Mouse (Mus musculus) liver, embryonic 15.5 days (tissue): ENCODE measurements at regions not wholly inside any gene's neighbourhood (a gene's known extent, or its start where the extent isn't known, plus 50 kb on each side); places are given as distances from the start of the nearest gene placed in this dataset.

Source experiments
- ATAC-seq: fragments of 200-750 bp; cut with Nextera tagmentation; 2 replicates; pipeline ENCODE4 v1.8.0; 2017; ENCODE audit warnings: moderate number of reproducible peaks, mild to moderate bottlenecking, moderate library complexity; ENCODE audit not compliant: insufficient read depth
- H3K27ac ChIP-seq: fragments of 300-500 bp; sonication (generic); replicated peaks from 2 replicates; pipeline ENCODE4 v1.5.1; 2015; ENCODE audit warnings: mild to moderate bottlenecking, inconsistent platforms
- H3K27me3 ChIP-seq: fragments of 300-500 bp; sonication (generic); 2 replicates; pipeline ENCODE4 v1.6.1; 2015; ENCODE audit warnings: mild to moderate bottlenecking, inconsistent platforms
- H3K36me3 ChIP-seq: fragments of 300-500 bp; sonication (generic); replicated peaks from 2 replicates; pipeline ENCODE4 v1.6.1; 2015; ENCODE audit warnings: moderate library complexity, mild to moderate bottlenecking, inconsistent platforms
- H3K4me1 ChIP-seq: fragments of 300-500 bp; sonication (generic); replicated peaks from 2 replicates; pipeline ENCODE4 v1.6.1; 2015; ENCODE audit warnings: inconsistent platforms
- H3K4me2 ChIP-seq: fragments of 300-500 bp; sonication (generic); 2 replicates; pipeline ENCODE4 v1.6.1; 2015; ENCODE audit warnings: moderate library complexity, mild to moderate bottlenecking, inconsistent platforms
- H3K4me3 ChIP-seq: fragments of 300-500 bp; sonication (generic); replicated peaks from 2 replicates; pipeline ENCODE4 v1.5.1; 2015; ENCODE audit warnings: mild to moderate bottlenecking, inconsistent platforms
- H3K9ac ChIP-seq: fragments of 300-500 bp; sonication (generic); 2 replicates; pipeline ENCODE4 v1.6.1; 2015; ENCODE audit warnings: moderate library complexity, mild to moderate bottlenecking, inconsistent platforms
- H3K9me3 ChIP-seq: fragments of 300-500 bp; sonication (generic); replicated peaks from 2 replicates; pipeline ENCODE4 v1.6.1; 2016; ENCODE audit warnings: inconsistent platforms
- WGBS: fragments of 180-500 bp; shearing (Covaris S2); methylation state at CpG from one replicate; pipeline ENCODE4 v1.1.7; 2015; ENCODE audit warnings: mixed read lengths; ENCODE audit not compliant: insufficient replicate concordance; 5-methylcytosine and 5-hydroxymethylcytosine counted together

- no peak for ATAC-seq
- no peaks in the 10 kb centered on the region for H3K36me3 ChIP-seq
- no peak overlapping the region for H3K4me2 ChIP-seq
- H3K9ac ChIP-seq, result no peak overlapping the region
- H3K4me3 ChIP-seq, result no peak overlapping the region
- H3K27me3 ChIP-seq, result no peaks in the 10 kb centered on the region
- 44% methylated on average over 11 of the region's 11 CpGs for WGBS
- no peaks in the 10 kb centered on the region for H3K9me3 ChIP-seq
- H3K4me1 ChIP-seq, result no peaks in the 10 kb centered on the region
- no peak overlapping the region for H3K27ac ChIP-seq
Measured at GRCm38 (mm10) chr1:169051085-169051862, 480.0 kb downstream of the Nuf2 start.

GRCm38 (mm10) chr1:169049846-169050245, 481.4 kb downstream of the Nuf2 start:
- H3K27ac ChIP-seq, result no peak overlapping the region
- H3K4me3 ChIP-seq, result no peak overlapping the region
- no peaks in the 10 kb centered on the region for H3K4me1 ChIP-seq
- no peaks in the 10 kb centered on the region for H3K27me3 ChIP-seq
- no peaks in the 10 kb centered on the region for H3K9me3 ChIP-seq
- 75% methylated on average over 2 of the region's 2 CpGs for WGBS
- H3K4me2 ChIP-seq, result no peak overlapping the region
- H3K36me3 ChIP-seq, result no peaks in the 10 kb centered on the region
- no peak overlapping the region for H3K9ac ChIP-seq
- no peak for ATAC-seq

GRCm38 (mm10) chr1:169046791-169047525, 484.3 kb downstream of the Nuf2 start:
- Histone ChIP-seq H3K4me2 (no peak overlapping the region), H3K4me3 (no peak overlapping the region), H3K4me1 (no peaks in the 10 kb centered on the region), H3K27ac (no peak overlapping the region), H3K36me3 (no peaks in the 10 kb centered on the region), H3K9me3 (no peaks in the 10 kb centered on the region), H3K9ac (no peak overlapping the region), H3K27me3 (no peaks in the 10 kb centered on the region)
- ATAC-seq, result no peak
- WGBS, result 51% methylated on average over 4 of the region's 4 CpGs

- no peak overlapping the region for H3K4me3 ChIP-seq
- no peak for ATAC-seq
- no peak overlapping the region for H3K4me2 ChIP-seq
- H3K36me3 ChIP-seq, result no peaks in the 10 kb centered on the region
- H3K4me1 ChIP-seq, result no peaks in the 10 kb centered on the region
- H3K27me3 ChIP-seq, result no peaks in the 10 kb centered on the region
- H3K9me3 ChIP-seq, result no peaks in the 10 kb centered on the region
- no peak overlapping the region for H3K27ac ChIP-seq
- 29% methylated on average over 1 of the region's 1 CpGs for WGBS
- no peak overlapping the region for H3K9ac ChIP-seq
Measured at GRCm38 (mm10) chr1:169033517-169033916, 497.7 kb downstream of the Nuf2 start.

GRCm38 (mm10) chr1:169031849-169032542, 499.3 kb downstream of the Nuf2 start:
- 50% methylated on average over 8 of the region's 8 CpGs for WGBS
- Histone ChIP-seq H3K4me3 (no peak overlapping the region), H3K27ac (no peak overlapping the region), H3K4me2 (no peak overlapping the region), H3K27me3 (no peaks in the 10 kb centered on the region), H3K4me1 (no peaks in the 10 kb centered on the region), H3K9ac (no peak overlapping the region), H3K9me3 (no peaks in the 10 kb centered on the region), H3K36me3 (no peaks in the 10 kb centered on the region)
- ATAC-seq, result no peak

- no peaks in the 10 kb centered on the region for H3K27me3 ChIP-seq
- WGBS, result 64% methylated on average over 6 of the region's 6 CpGs
- H3K4me2 ChIP-seq, result no peak overlapping the region
- no peaks in the 10 kb centered on the region for H3K36me3 ChIP-seq
- ATAC-seq, result no peak
- no peaks in the 10 kb centered on the region for H3K4me1 ChIP-seq
- H3K27ac ChIP-seq, result no peak overlapping the region
- H3K9ac ChIP-seq, result no peak overlapping the region
- H3K9me3 ChIP-seq, result no peaks in the 10 kb centered on the region
- H3K4me3 ChIP-seq, result no peak overlapping the region
Measured at GRCm38 (mm10) chr1:169027706-169028105, 503.6 kb downstream of the Nuf2 start.

GRCm38 (mm10) chr1:169027241-169027640, 504.0 kb downstream of the Nuf2 start:
- no peak overlapping the region for H3K4me2 ChIP-seq
- no peak overlapping the region for H3K27ac ChIP-seq
- H3K27me3 ChIP-seq, result no peaks in the 10 kb centered on the region
- H3K4me1 ChIP-seq, result no peaks in the 10 kb centered on the region
- H3K36me3 ChIP-seq, result no peaks in the 10 kb centered on the region
- 55% methylated on average over 3 of the region's 3 CpGs for WGBS
- H3K9ac ChIP-seq, result no peak overlapping the region
- no peak overlapping the region for H3K4me3 ChIP-seq
- no peaks in the 10 kb centered on the region for H3K9me3 ChIP-seq
- ATAC-seq, result no peak

GRCm38 (mm10) chr1:169024531-169024930, 506.7 kb downstream of the Nuf2 start:
- H3K4me2 ChIP-seq, result no peak overlapping the region
- no peak overlapping the region for H3K4me3 ChIP-seq
- WGBS, result 17% methylated on average over 4 of the region's 4 CpGs
- ATAC-seq, result no peak
- no peak overlapping the region for H3K9ac ChIP-seq
- H3K27ac ChIP-seq, result no peak overlapping the region
- H3K27me3 ChIP-seq, result no peaks in the 10 kb centered on the region
- H3K36me3 ChIP-seq, result no peaks in the 10 kb centered on the region
- no peaks in the 10 kb centered on the region for H3K9me3 ChIP-seq
- no peaks in the 10 kb centered on the region for H3K4me1 ChIP-seq

- WGBS, result 72% methylated on average over 14 of the region's 14 CpGs
- H3K9me3 ChIP-seq, result no peaks in the 10 kb centered on the region
Measured at GRCm38 (mm10) chr1:168991506-168992244, 539.6 kb downstream of the Nuf2 start.

GRCm38 (mm10) chr1:168975037-168975698, 543.1 kb upstream of the Pbx1 start:
- H3K36me3 ChIP-seq, result no peaks in the 10 kb centered on the region
- H3K4me1 ChIP-seq, result no peaks in the 10 kb centered on the region
- H3K9ac ChIP-seq, result no peak overlapping the region
- no peak for ATAC-seq
- no peak overlapping the region for H3K4me2 ChIP-seq
- no peak overlapping the region for H3K4me3 ChIP-seq
- no peaks in the 10 kb centered on the region for H3K27me3 ChIP-seq
- no peak overlapping the region for H3K27ac ChIP-seq
- no peaks in the 10 kb centered on the region for H3K9me3 ChIP-seq
- WGBS, result 73% methylated on average over 8 of the region's 8 CpGs

More at GRCm38 (mm10) chr1:168991506-168992244, 539.6 kb downstream of the Nuf2 start:
- no peak overlapping the region for H3K9ac ChIP-seq
- no peaks in the 10 kb centered on the region for H3K36me3 ChIP-seq
- H3K4me1 ChIP-seq, result no peaks in the 10 kb centered on the region
- H3K4me3 ChIP-seq, result no peak overlapping the region
- no peaks in the 10 kb centered on the region for H3K27me3 ChIP-seq
- no peak for ATAC-seq
- H3K27ac ChIP-seq, result no peak overlapping the region
- H3K4me2 ChIP-seq, result no peak overlapping the region
